Mouse (Mus musculus) intestine, embryonic 14.5 days (tissue): Measurements from ENCODE around the gene Gm3776. TPM values are rescaled to one million over a fixed set of nuclear protein-coding genes. Genes with fewer than 3 reads are reported as not detected.
A peak's percentile ranks its signal among the peaks of the same experiment; 100 is the strongest.
"Not testable (repeated sequence)": the region's sequence is repeated elsewhere in the genome, so short reads cannot be mapped to it uniquely, and the experiment has no call there.

Source experiments
- ATAC-seq: fragments of 200-750 bp; cut with Nextera tagmentation; replicated peaks from 2 replicates; pipeline ENCODE4 v1.8.0; 2017; ENCODE audit warnings: low read depth, moderate number of reproducible peaks, moderate TSS enrichment, moderate library complexity; ENCODE audit not compliant: low FRiP score, low TSS enrichment
- DNase-seq: peaks from one replicate; pipeline ENCODE4 v3.0.0-alpha.2; 2018; ENCODE audit warnings: low spot score
- H3K27ac ChIP-seq: fragments of 300-500 bp; sonication (generic); 2 replicates; pipeline ENCODE4 v1.5.1; 2014; ENCODE audit warnings: low read depth, mild to moderate bottlenecking, control low read depth
- H3K27me3 ChIP-seq: fragments of 300-500 bp; sonication (generic); replicated peaks from 2 replicates; pipeline ENCODE4 v1.6.1; 2014; ENCODE audit warnings: low read length, control low read depth; ENCODE audit not compliant: control insufficient read depth, insufficient read depth
- H3K36me3 ChIP-seq: fragments of 300-500 bp; sonication (generic); 2 replicates; pipeline ENCODE4 v1.6.1; 2014; ENCODE audit warnings: low read length, control low read depth; ENCODE audit not compliant: control insufficient read depth, insufficient read depth
- H3K4me1 ChIP-seq: fragments of 300-500 bp; sonication (generic); replicated peaks from 2 replicates; pipeline ENCODE4 v1.6.1; 2014; ENCODE audit warnings: low read length, control low read depth, mixed read lengths; ENCODE audit not compliant: control insufficient read depth, insufficient read depth
- H3K4me2 ChIP-seq: fragments of 300-500 bp; sonication (generic); 2 replicates; pipeline ENCODE4 v1.6.1; 2014; ENCODE audit warnings: low read length
- H3K4me3 ChIP-seq: fragments of 300-500 bp; sonication (generic); 2 replicates; pipeline ENCODE4 v1.5.1; 2014; ENCODE audit warnings: low read depth, low read length, control low read depth, mixed read lengths
- H3K9ac ChIP-seq: fragments of 300-500 bp; sonication (generic); 2 replicates; pipeline ENCODE4 v1.6.1; 2014; ENCODE audit warnings: mild to moderate bottlenecking, low read length
- H3K9me3 ChIP-seq: fragments of 300-500 bp; sonication (generic); 2 replicates; pipeline ENCODE4 v1.6.1; 2016; ENCODE audit warnings: low read length, control low read depth; ENCODE audit not compliant: control insufficient read depth
- WGBS: fragments of 180-500 bp; shearing (Covaris S2); extraction: QIAGEN DNeasy Blood & Tissue Kit; methylation state at CpG from one replicate; pipeline ENCODE4 v1.1.7; 2014; 5-methylcytosine and 5-hydroxymethylcytosine counted together
- polyA plus RNA-seq: library from polyadenylated mRNA; unstranded; fragments of >200 nt; fragmentation: Nextera tagmentation; extraction: Ambion mirVana; gene quantifications from 2 replicates; pipeline ENCODE4 v1.2.1, GENCODE M21; 2014

Gm3776 gene
- 1.1 and 1.7 TPM in 2 replicates for polyA plus RNA-seq

DNA sequence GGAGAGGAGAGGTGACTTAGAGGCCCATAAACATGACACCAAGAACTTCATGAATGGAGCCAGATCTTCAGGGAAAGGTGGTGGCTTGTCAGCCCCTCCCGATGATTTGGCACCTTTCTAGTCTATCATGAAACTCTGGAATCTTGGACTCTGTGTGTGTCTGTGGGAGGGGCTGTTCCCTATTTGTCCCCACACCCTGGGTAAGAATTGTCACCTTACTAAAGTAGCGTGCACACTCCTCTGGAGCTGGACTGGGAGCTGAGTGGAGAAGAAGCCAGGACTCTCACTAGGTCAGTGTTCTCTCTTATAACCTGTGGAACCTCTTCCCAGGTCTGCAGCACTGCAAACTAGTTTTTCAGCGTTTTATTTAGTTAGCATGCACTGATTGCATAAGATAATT lies at the start of gene Gm3776:
Gene Gm3776, plus strand, starts transcription at position 216 of the 400 bp plus-strand sequence.
- H3K4me2 ChIP-seq = not testable (repeated sequence)

GRCm38 (mm10) chr9:78208956-78209355 lies 48.0 kb upstream of the Gm3776 start:
- H3K27ac ChIP-seq = no peak overlapping the region
- H3K27me3 ChIP-seq = no peaks in the 10 kb centered on the region
- H3K36me3 ChIP-seq = peaks cover 5% of the 10 kb centered on the region; the same call in 1 of the 2 replicates
- H3K4me2 ChIP-seq = no peak overlapping the region
- no peak overlapping the region for H3K4me3 ChIP-seq
- H3K9me3 ChIP-seq = no peaks in the 10 kb centered on the region
- no peak overlapping the region for H3K9ac ChIP-seq
- DNase-seq = no peak
- no peaks in the 10 kb centered on the region; the same call in 1 of the 2 replicates for H3K4me1 ChIP-seq
- ATAC-seq = no peak
- WGBS = 71% methylated on average over 4 of the region's 4 CpGs

More for the DNA sequence above, at the start of gene Gm3776:
- H3K27ac ChIP-seq, H3K36me3 ChIP-seq, ATAC-seq, DNase-seq, H3K4me1 ChIP-seq, H3K27me3 ChIP-seq, H3K4me3 ChIP-seq, H3K9ac ChIP-seq, H3K9me3 ChIP-seq: not testable (repeated sequence)
- WGBS = 72% methylated on average over 1 of the region's 3 CpGs

DNA sequence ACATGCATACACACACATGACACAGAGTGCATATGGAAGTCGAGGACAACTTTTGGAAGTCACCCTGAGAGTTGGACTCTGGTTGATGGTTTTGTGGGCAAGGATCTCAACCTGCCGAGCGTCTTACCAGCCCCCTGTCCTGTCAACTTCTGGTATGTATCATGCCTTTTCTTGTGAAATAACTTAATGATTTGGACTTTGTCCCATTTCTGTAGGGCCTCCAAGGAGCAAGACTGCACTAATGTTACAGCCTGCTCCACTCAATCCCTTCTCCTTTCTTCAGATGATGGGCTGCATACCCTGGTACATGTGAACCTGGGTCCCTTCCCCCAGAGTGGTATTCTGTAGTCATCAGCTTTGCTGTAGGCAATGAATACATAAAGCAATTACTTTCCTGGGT lies 46.9 kb upstream of the Gm3776 start:
- H3K9me3 ChIP-seq = no peaks in the 10 kb centered on the region
- WGBS = 88% methylated on average over 3 of the region's 3 CpGs
- H3K4me2 ChIP-seq = no peak overlapping the region
- no peaks in the 10 kb centered on the region; the same call in 1 of the 2 replicates for H3K4me1 ChIP-seq
- no peak overlapping the region for H3K27ac ChIP-seq
- ATAC-seq (no peak), DNase-seq (no peak)
- no peak overlapping the region for H3K4me3 ChIP-seq
- H3K36me3 ChIP-seq = peaks cover 5% of the 10 kb centered on the region; the same call in 1 of the 2 replicates
- no peaks in the 10 kb centered on the region for H3K27me3 ChIP-seq
- H3K9ac ChIP-seq = no peak overlapping the region

DNA sequence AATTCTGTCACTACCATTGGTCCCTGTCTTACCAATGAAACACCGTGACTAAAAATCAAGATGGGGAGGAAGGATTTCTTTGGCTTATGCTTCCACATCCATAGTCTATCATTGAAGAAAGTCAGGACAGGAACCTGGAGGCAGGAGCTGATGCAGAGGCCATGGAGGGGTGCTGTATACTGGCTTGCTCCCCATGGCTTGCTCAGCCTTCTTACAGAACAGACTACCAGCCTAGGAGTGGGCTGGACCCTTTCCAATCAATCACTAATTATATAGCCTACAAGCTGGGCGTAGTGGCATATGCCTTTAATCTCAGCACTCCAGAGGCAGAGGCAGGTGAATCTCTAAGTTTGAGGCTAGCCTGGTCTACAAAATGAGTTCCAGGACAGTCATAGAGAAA lies 46.1 kb upstream of the Gm3776 start:
- no peak for ATAC-seq
- DNase-seq = no peak
- Histone ChIP-seq H3K4me2 (no peak overlapping the region), H3K9me3 (no peaks in the 10 kb centered on the region), H3K36me3 (peaks cover 5% of the 10 kb centered on the region; the same call in 1 of the 2 replicates), H3K27me3 (no peaks in the 10 kb centered on the region), H3K4me3 (no peak overlapping the region), H3K4me1 (no peaks in the 10 kb centered on the region; the same call in 1 of the 2 replicates), H3K27ac (no peak overlapping the region), H3K9ac (no peak overlapping the region)
- WGBS = 93% methylated on average over 2 of the region's 2 CpGs

DNA sequence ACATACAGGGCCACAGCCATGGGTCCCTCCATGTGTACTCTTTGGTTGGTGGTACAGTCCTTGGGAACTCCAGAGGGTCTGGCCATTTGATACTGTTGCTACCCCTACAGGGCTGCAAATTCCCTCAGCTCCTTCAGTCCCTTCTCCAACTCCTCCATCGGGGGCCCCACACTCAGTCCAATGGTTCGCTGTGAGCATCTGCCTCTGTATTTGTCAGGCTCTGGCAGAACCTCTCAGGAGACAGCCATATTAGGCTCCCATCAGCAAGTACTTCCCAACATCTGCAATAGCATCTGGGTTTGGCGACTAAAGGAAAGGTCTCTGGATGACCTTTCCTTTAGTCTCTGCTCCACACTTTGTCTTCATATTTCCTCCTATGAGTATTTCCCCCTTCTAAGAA lies 45.4 kb upstream of the Gm3776 start:
- no peaks in the 10 kb centered on the region for H3K27me3 ChIP-seq
- no peak for ATAC-seq
- DNase-seq = no peak
- H3K4me1 ChIP-seq = no peaks in the 10 kb centered on the region; the same call in 1 of the 2 replicates
- H3K4me3 ChIP-seq = no peak overlapping the region
- no peak overlapping the region for H3K4me2 ChIP-seq
- no peak overlapping the region for H3K9ac ChIP-seq
- no peaks in the 10 kb centered on the region for H3K9me3 ChIP-seq
- no peak overlapping the region for H3K27ac ChIP-seq
- WGBS = 90% methylated on average over 3 of the region's 3 CpGs
- H3K36me3 ChIP-seq = peaks cover 5% of the 10 kb centered on the region; the same call in 1 of the 2 replicates

- H3K9ac ChIP-seq = no peak overlapping the region
- ATAC-seq = peak; percentile 74
- peaks cover 5% of the 10 kb centered on the region; the same call in 1 of the 2 replicates for H3K36me3 ChIP-seq
- no peaks in the 10 kb centered on the region for H3K27me3 ChIP-seq
- H3K4me2 ChIP-seq = no peak overlapping the region
- no peak overlapping the region for H3K4me3 ChIP-seq
- WGBS = 56% methylated on average over 7 of the region's 7 CpGs
- H3K27ac ChIP-seq = peak overlapping the region; percentile 38; the same call in 1 of the 2 replicates
- H3K4me1 ChIP-seq = no peaks in the 10 kb centered on the region; the same call in 1 of the 2 replicates
- H3K9me3 ChIP-seq = no peaks in the 10 kb centered on the region
- DNase-seq = peak; percentile 62
These were observed 44.4 kb upstream of the Gm3776 start for GRCm38 (mm10) chr9:78212341-78213049.

- H3K9me3 ChIP-seq = no peaks in the 10 kb centered on the region
- 65% methylated on average over 4 of the region's 4 CpGs for WGBS
- no peaks in the 10 kb centered on the region; the same call in 1 of the 2 replicates for H3K4me1 ChIP-seq
- ATAC-seq (no peak; the same call in 1 of the 2 replicates), DNase-seq (no peak)
- H3K4me2 ChIP-seq = no peak overlapping the region
- H3K27ac ChIP-seq = no peak overlapping the region
- H3K4me3 ChIP-seq = no peak overlapping the region
- H3K27me3 ChIP-seq = no peaks in the 10 kb centered on the region
- no peaks in the 10 kb centered on the region for H3K36me3 ChIP-seq
- no peak overlapping the region for H3K9ac ChIP-seq
These were observed 39.9 kb upstream of the Gm3776 start for GRCm38 (mm10) chr9:78217074-78217473.

GRCm38 (mm10) chr9:78222616-78223015 lies 34.3 kb upstream of the Gm3776 start:
- Histone ChIP-seq H3K9me3 (no peaks in the 10 kb centered on the region), H3K9ac (no peak overlapping the region), H3K4me1 (no peaks in the 10 kb centered on the region; the same call in 1 of the 2 replicates), H3K27me3 (no peaks in the 10 kb centered on the region), H3K36me3 (no peaks in the 10 kb centered on the region), H3K4me2 (no peak overlapping the region), H3K27ac (no peak overlapping the region), H3K4me3 (no peak overlapping the region)
- ATAC-seq (no peak), DNase-seq (no peak)
- WGBS = 65% methylated on average over 8 of the region's 8 CpGs
